Mouse (Mus musculus): ENCODE measurements around the gene Ago4.

- no peak for TF ChIP-seq CTCF (IDR thresholded peaks at IDR 0.05; ENCODE audit: low read depth, low read length)
- no peak for TF ChIP-seq POLR2A (IDR thresholded peaks at IDR 0.05; ENCODE audit: borderline replicate concordance, low read depth, low read length)
Observed at GRCm38 (mm10) chr4:126485065-126485464, 48.2 kb downstream of the Ago4 start.
